Mouse (Mus musculus) spleen, postnatal 14 days (tissue): Measurements from ENCODE around the gene Gngt1.
A peak's percentile ranks its signal among the peaks of the same experiment; 100 is the strongest.

Experiments
- DNase-seq, 2 experiments: peaks; one replicate each; pipeline ENCODE4 v3.0.0; 2021 to 2022; ENCODE audit warnings: low spot score in 2 of 2

Gngt1 gene

DNA sequence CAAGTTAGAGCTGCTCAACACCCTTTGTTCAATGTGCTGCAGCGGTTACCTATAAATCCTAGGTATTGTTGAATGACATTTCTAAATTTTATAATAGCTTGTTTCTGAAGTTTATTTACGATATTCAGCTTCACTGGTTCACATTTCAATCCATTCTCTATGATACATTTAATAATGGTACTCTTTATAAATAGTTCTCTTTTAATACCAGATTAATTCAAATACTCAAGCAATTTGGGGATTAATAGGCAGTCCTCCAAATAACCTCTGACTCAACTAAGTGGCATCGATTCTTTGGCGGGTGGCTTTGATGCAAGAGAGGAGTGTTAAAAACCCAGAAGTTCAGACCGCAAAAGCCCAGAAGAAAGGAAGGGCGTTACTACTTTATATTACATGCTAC, at the start of gene Gngt1:
Gene Gngt1 (plus strand): TSS at position 301 of the 400 bp plus-strand sequence.
- no peak for DNase-seq

DNA sequence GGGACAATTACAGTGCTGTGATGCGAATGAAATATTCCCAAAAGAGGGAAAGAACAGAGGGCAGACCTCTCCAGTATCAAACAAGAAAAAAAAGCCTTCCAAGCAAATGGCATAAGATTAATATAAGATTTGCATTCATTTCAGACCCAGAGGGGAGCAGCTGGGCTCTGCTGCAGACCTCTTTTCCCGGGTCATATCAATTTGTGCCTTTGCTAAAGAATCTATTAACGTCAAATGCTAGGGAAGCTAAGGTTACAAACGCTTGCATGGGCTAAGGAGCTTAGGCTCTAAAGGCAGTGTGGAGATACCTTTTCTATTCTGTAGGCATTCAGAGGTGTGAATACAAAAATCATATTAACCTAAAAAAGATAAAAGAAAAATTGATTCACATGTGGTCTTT, 38.6 kb upstream of the Gngt1 start:
- no peak for DNase-seq

DNA sequence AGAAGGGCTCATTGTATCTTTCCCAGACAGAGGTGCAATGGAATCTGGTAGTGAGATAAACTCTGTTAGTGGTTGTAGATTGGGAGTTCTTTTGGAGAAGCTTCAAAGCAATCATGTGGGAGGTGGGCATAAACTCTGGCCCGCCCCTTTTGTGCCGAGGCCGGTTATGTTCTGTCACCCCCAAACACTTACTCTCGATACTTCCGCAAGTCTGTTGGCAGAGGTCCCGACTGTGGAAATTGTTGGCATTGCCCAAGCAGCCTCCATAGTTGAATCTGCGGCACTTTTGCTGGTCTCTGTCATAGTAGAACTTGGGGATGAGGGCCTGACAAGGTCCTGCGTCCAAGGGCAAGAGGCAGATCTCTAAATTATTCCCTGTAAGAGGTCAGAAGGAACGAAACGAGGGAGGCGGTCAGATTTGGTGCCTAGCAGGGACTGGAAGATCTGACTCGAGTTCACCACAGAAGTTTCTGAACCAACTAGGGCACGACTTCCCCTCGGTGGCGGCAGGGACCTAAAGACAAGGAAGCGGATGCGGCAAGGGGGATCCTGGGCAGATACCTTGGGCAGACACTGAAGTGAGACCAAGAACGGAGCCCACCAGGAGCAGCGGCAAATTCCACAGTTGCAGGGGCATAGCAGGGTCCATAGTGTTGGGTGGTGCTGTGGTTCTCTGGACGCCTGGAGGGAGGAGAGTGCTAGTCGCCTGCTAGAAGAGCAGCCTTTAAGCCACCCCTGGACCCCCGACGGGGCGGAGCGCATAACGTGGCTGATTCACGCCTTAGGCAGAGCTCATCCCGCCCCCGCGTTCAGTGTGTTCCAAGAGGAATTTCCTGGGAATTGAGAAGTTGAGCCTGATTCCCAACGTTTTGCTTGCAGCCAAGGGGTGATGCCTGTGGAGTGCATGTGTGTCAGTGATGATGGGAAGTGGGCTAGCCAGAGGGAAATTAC, 25.6 kb upstream of the Gngt1 start:
- no peak for DNase-seq

DNA sequence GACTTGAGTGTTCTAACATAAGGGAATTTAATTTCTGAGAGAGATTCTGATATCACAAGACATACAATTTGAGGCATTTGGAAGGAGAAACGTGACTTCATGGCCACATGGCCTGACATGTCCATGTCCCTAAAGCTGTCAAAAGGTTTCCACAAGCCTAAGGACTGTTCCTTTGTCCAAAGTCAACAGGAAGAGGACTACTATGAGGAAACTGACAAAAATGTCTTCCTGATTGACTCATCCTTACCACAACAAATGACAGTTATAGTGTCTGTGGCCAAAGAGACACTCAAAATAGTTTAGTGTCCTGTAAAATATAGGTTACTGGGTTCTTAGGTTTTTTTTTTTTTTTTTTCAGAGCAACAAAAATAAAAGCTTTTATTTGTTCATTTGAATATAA, 19.9 kb upstream of the Gngt1 start:
- DNase-seq: no peak

DNA sequence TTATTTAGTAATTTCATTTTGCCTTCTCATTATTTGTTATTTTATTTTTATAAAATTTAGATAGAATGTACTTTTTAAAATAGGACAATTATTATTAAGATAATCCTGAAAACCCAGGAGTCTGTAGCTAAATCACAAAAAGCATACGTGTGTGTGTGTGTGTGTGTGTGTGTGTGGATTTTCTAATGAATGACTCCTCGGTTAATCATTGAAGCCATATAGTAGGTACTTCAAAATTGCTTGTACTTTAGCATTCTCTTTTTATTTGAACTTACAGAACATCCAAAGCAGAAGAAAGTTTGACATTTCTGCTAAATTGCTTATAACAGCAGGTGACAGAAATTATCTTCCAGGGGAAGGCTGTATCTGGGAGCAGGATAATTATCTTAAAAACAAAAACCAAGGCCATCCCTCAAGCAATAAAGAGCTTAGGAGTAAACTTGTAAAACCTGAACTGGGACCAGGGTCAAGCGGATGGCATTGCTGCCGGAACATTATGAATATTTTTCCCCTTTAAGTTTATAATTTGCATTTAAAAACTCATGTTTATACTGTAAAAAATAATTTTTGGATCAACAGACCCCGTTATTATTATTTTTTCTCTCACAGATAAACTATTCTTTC, 10.8 kb upstream of the Gngt1 start:
- no peak for DNase-seq

DNA sequence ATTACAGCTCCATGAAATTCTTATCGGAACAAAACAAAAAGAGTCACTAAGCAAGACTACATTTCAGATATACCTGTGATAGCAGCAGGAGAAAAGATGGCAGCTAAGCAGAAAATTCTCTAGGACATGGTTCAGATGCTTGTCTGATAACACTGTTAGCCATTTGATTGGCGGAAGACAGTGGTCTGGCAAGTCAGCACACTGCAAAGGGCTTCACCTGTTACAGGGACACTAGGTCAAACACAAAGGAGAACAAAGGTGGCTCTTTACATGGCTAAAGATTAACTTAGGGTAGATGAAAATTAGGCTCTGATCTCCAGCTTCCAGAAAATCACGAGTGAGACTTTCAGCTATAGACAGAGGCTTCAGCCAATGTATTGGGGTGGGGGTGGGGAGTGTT, 4.8 kb upstream of the Gngt1 start, which contains the start of gene Tfpi2:
Gene Tfpi2 (minus strand): TSS at position 170 of the 400 bp plus-strand sequence.
- DNase-seq: no peak

DNA sequence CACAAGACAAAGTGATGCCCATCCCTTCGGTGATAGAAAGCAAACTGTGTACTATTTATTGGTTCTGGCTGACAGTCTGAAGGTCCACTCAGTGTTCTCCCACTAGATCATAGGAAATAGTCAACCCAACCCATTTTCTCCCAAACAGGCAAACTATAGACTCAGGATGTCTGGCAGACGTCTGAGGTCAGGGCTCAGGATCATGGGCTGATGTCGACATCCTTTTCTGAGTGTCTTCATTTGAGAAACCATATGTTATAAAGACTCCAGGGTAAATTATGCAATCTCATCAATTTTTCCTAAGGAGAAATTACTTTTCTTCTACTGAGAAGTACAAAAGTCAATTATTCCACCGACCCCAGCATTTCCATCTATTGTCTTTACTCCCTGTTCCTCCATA, 4.5 kb downstream of the Gngt1 start:
- DNase-seq: no peak

DNA sequence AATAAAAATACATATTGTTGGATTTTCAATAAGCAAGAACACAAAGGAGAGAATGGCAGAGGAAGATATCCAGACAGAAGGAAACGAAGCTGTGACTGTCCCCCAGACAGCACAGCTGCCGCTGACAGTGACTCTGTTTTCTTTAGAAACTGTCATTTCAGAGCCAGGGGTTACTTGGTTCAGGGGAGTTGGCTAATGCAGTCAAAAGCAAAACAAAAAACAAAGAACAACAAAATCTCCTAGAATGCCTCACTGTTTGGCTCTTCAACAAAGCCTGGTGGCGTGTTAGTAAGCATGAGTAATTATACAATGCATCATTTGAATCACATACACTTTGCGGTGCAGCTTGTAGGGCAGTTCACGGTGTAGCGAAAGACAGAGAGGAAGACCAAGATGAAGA, 5.7 kb downstream of the Gngt1 start:
- no peak for DNase-seq

DNA sequence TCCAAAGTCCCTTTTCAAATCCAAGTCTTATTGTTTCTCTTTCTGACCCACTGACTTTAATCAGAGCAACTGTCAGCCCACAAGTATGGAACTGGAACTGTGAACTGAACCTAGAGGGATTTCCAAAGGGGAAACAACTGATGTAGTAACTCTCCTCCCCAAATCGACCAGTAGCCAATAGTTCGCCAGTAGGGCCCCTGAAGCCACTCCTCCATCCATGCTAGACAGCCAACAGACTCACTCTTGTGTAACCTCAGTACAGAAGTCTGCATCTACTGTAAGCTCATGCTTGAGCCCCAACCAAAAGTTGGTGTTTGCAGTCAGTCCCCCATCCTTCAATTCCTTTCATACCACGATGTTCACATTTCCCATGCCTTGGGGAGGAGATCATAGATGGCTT, 7.1 kb downstream of the Gngt1 start:
- no peak for DNase-seq

DNA sequence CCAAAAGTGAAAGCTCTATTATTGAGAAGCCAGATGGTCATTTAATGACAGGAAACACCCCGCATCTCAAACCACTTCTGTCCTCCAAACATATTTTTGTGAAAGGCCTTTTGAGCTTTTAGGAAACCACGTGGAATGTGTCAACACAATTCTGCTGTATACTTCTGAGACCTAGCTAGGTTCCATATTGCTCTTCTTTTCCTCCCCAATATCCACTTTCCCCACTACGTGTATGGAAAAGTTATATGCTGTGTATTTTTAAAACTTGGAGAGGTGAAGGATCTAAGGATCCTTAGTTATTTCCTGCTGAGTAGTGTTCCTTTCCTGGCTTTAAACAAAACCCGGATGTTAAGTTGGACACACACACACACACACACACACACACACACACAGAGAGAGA, 9.9 kb downstream of the Gngt1 start:
- no peak for DNase-seq

DNA sequence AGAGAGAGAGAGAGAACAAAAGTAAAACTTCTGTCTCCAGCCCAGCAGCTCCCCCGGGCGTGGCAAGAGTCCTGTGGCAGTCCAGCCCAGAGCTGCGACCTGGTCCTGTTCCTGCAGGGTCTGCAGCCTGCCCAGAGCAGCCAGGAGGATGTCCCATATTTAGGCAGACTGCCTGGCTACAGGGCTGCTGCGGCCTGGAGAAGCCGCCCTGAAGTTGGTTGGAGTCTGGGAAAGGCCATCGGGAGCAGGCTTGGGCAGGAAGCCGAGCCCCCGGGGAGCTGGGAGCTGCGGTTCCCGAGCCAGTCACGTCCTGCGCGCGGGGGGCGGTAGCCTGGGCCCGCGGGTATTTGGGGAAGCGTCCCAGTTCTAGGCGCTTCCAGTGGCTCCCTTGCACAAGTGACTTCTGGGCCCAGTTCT, 10.3 kb downstream of the Gngt1 start, which contains the start of gene Gng11:
Gene Gng11 (plus strand): TSS at position 15 of the 417 bp plus-strand sequence.
- peak in 1 of 2 experiments; percentile 1 for DNase-seq

DNA sequence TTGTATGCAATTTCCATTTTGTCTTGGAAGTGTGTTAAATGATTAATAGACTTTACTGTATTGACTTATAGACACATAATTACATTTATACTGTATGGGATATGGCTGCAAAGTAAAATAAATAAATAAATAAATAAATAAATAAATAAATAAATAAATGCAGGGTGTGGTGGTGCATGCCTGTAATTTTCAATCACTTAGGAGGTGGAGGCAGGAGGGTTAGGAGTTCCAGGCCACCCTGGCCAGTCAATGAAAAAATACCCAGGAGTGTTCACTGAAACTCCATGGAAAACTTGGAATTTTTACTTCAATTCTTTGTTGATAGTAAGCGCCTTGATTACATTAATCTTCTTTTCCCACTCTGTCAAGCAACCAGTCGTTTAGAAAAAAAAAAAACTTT, 11.2 kb downstream of the Gngt1 start:
- DNase-seq: no peak

DNA sequence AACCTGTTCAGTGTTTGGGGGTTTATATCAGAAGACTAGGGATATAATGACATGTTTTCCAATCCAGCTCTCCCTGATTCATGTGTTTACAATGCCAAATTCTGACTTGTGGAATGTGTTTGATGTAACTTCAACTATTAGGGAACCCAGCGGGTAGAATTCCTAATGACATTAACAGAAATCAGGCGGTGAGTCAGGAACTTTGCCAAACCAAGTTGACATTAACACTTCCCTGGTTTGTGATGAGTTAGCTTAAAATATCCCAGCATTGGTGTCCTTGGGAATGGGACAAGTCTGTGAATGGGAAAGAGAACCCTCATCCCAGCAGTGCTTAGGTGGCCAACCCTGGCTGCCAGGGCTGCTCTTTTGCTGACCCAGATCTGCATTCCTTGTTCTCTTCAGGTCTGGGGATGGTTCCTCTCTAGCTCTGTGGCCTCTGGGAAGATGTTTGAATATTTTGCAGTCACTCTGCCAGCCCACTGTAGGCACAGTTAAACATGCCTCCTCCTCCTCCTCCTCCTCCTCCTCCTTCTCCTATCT, 15.0 kb downstream of the Gngt1 start:
- DNase-seq: no peak

DNA sequence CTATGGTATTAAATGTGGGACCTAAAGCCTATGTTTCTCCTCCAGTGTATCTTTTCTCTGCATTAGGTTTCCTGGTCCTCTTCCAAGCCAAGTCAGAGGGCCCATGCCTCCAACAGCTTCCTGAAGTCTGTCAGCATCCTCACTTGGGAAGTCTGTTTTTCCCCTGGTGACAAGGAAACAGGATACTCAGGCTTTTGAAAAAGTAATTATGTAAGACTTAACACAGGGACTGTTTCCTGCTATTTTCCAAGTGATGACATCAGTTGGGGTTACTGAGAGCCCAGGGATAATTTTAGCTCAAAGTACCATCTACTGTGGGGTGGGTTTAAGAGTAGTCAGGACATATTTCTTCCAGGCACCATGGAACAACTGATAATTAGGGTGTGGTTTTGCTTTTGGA, 16.0 kb downstream of the Gngt1 start:
- no peak for DNase-seq

DNA sequence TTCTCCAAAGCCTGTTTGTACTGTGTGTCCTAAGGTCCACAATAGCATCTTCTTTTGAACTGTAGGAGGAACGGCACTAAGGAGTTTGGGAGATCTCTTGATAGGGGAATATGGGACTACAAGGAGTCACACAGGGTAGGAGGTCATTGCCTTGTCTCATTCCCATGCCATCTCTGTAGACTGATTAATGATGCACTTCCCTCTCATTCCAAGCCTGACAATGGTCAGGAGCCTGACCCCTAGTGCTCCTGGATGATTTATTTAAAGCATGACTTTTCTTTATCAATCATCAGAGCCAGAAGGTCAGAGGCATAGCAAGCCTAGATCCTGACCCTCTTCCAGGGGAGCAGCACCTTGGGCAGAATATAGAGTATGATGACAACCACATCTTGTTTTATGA, 29.1 kb downstream of the Gngt1 start:
- DNase-seq: no peak

DNA sequence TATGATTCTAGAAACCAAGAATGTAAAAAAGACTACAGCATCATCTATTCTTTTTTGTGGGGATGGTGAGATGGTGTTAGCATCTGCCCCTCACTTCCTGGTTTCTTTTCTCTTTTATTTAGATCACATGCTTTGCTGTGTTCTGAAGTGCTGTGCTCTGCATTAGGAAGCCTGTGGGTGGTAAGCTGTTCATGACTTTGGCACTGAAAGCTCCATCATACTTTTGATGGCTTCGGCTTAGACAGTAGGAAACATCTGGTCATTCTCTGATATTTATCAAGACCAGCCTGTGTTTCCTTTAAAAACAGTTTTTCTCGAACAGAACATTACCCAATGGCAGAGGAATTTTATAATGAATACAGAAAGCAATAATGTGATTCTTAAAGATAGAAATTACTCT, 32.8 kb downstream of the Gngt1 start:
- DNase-seq: no peak

DNA sequence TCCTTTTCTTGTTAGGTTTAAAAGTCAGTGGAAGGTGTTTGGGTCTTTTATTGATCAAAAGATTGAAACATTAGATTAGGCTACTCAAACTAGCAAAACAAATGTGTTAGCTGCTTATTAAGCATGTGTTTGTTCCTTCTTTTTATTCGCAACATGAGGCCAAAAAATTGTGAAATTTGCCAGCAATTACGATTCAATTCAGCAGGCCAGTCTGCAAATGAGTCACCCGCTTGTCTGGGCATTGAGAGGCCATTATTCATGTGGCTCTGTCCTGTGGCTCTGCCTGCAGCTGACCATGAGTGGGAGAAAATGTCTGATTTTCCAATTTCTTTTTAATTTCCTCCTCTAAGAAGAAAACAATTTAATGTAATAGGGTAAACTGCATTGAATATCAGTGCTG, 37.4 kb downstream of the Gngt1 start:
- no peak for DNase-seq

DNA sequence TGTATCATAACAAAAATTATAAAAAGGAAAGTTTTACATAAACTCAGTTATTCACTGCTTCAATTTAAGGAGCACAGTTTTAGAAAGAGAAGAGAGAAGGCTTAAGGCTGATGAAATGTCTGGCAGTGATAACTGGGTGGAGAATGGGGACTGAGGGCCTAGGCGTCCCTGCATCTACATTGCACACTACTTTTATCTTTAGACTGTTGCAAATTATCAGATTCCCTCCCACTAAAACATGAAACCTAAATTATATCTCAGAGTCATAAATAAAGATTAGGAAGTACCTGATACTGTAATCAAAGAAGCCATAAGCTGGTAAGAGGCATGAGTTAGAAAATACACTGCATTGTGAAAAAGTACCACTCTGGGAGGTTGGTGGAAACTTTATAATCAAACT, 48.2 kb downstream of the Gngt1 start:
- DNase-seq: no peak
